Mouse (Mus musculus): ENCODE data around the gene Cct8.
"Not testable (repeated sequence)": the region's sequence is repeated elsewhere in the genome, so short reads cannot be mapped to it uniquely, and the experiment has no call there.

Cct8 gene

GRCm38 (mm10) chr16:87495716-87496447 is at the start of gene Cct8:
TSS of gene Cct8 (minus strand) at chr16:87495873.
- DNase-seq (ENCODE audit: low spot score) = peak; percentile 96

- DNase-seq (ENCODE audit: low spot score) = no peak
Measured at GRCm38 (mm10) chr16:87528755-87529154, 33.1 kb upstream of the Cct8 start.

- no peak for DNase-seq (ENCODE audit: low spot score)
Measured at GRCm38 (mm10) chr16:87527553-87528249, 32.0 kb upstream of the Cct8 start.

GRCm38 (mm10) chr16:87524228-87524627 is 28.6 kb upstream of the Cct8 start:
- DNase-seq (ENCODE audit: low spot score) = no peak

GRCm38 (mm10) chr16:87512331-87512730 is 16.7 kb upstream of the Cct8 start:
- DNase-seq (ENCODE audit: low spot score) = no peak

GRCm38 (mm10) chr16:87511706-87512105 is 16.0 kb upstream of the Cct8 start:
- no peak for DNase-seq (ENCODE audit: low spot score)

GRCm38 (mm10) chr16:87501304-87502078 is 5.8 kb upstream of the Cct8 start:
- DNase-seq (ENCODE audit: low spot score) = no peak

- no peak for DNase-seq (ENCODE audit: low spot score)
Measured at GRCm38 (mm10) chr16:87499556-87499955, 3.9 kb upstream of the Cct8 start.

- no peak for DNase-seq (ENCODE audit: low spot score)
Measured at GRCm38 (mm10) chr16:87497171-87497570, 1.5 kb upstream of the Cct8 start.

- DNase-seq (ENCODE audit: low spot score) = no peak
Measured at GRCm38 (mm10) chr16:87496728-87497127, 1.1 kb upstream of the Cct8 start.

GRCm38 (mm10) chr16:87494955-87495655 is 568 bp downstream of the Cct8 start:
- DNase-seq (ENCODE audit: low spot score) = no peak

GRCm38 (mm10) chr16:87492191-87492792 is 3.4 kb downstream of the Cct8 start:
- not testable (repeated sequence) for DNase-seq (ENCODE audit: low spot score)

- no peak for DNase-seq (ENCODE audit: low spot score)
Measured at GRCm38 (mm10) chr16:87488605-87489004, 7.1 kb downstream of the Cct8 start.

- DNase-seq (ENCODE audit: low spot score) = no peak
Measured at GRCm38 (mm10) chr16:87486739-87487138, 8.9 kb downstream of the Cct8 start.

GRCm38 (mm10) chr16:87484367-87484766 is 11.3 kb downstream of the Cct8 start:
- no peak for DNase-seq (ENCODE audit: low spot score)

- DNase-seq (ENCODE audit: low spot score) = no peak
Measured at GRCm38 (mm10) chr16:87470579-87470978, 25.1 kb downstream of the Cct8 start.

GRCm38 (mm10) chr16:87458752-87459151 is 36.9 kb downstream of the Cct8 start:
- DNase-seq (ENCODE audit: low spot score) = no peak

GRCm38 (mm10) chr16:87455180-87455611 is 40.5 kb downstream of the Cct8 start:
- no peak for DNase-seq (ENCODE audit: low spot score)

GRCm38 (mm10) chr16:87454419-87455179 is 41.1 kb downstream of the Cct8 start, which contains the start of gene Usp16:
TSS of gene Usp16 (plus strand) at chr16:87454703.
- peak; percentile 89 for DNase-seq (ENCODE audit: low spot score)

GRCm38 (mm10) chr16:87453226-87453625 is 42.4 kb downstream of the Cct8 start:
- DNase-seq (ENCODE audit: low spot score) = no peak

GRCm38 (mm10) chr16:87445528-87445927 is 50.1 kb downstream of the Cct8 start:
- no peak for DNase-seq (ENCODE audit: low spot score)

All from yolk sac, embryonic 10.5 days (tissue).